Mouse (Mus musculus) cerebellum, adult 2 months (tissue): ENCODE measurements around the gene Evi2a.

Experiments
- CTCF ChIP-seq: fragments of 200-500 bp; IDR thresholded peaks from 2 replicates; pipeline ENCODE4 v1.5.1; 2011; ENCODE audit warnings: low read depth, mild to moderate bottlenecking, control low read depth, low read length, moderate library complexity, borderline replicate concordance; ENCODE audit not compliant: insufficient read depth
- POLR2A ChIP-seq: fragments of 200-500 bp; IDR thresholded peaks from 2 replicates; pipeline ENCODE4 v1.6.1; 2011; ENCODE audit warnings: low read length, control low read depth, borderline replicate concordance; ENCODE audit not compliant: insufficient read depth

- TF ChIP-seq CTCF (no peak), POLR2A (no peak)
These were observed 35.2 kb downstream of the Evi2a start for GRCm38 (mm10) chr11:79494976-79495800.
